Mouse (Mus musculus) gastrocnemius, adult 2 months (tissue): Measurements from ENCODE around the gene Hdgf. TPM values are rescaled to one million over a fixed set of nuclear protein-coding genes. Genes with fewer than 3 reads are reported as not detected.
A peak's percentile ranks its signal among the peaks of the same experiment; 100 is the strongest.

Source experiments
- DNase-seq: peaks from one replicate; pipeline ENCODE4 v3.0.0; 2022
- H3K27ac ChIP-seq: fragments of 200-600 bp; 2 replicates; pipeline ENCODE4 v1.8.1; 2022; ENCODE audit warnings: mild to moderate bottlenecking
- H3K4me3 ChIP-seq: fragments of 200-600 bp; 2 replicates; pipeline ENCODE4 v1.8.1; 2022; ENCODE audit warnings: mild to moderate bottlenecking, moderate library complexity
- CTCF ChIP-seq: fragments of 200-600 bp; IDR thresholded peaks from 2 replicates; pipeline ENCODE4 v1.8.1; 2022; ENCODE audit warnings: antibody characterized with exemption, mild to moderate bottlenecking, moderate library complexity
- intact Hi-C: fragments of 180-260 bp; cut with DNase I; formaldehyde crosslinking; loops from one replicate; pipeline ENCODE4 v1.15.1; 2025
- total RNA-seq, 2 experiments: library from RNA; stranded (reverse); gene quantifications; 2 replicates each; pipeline ENCODE4 v1.2.3; 2021

Gene Hdgf
- total RNA-seq, 2 experiments from 2014 or later: 212 to 228 TPM

DNA sequence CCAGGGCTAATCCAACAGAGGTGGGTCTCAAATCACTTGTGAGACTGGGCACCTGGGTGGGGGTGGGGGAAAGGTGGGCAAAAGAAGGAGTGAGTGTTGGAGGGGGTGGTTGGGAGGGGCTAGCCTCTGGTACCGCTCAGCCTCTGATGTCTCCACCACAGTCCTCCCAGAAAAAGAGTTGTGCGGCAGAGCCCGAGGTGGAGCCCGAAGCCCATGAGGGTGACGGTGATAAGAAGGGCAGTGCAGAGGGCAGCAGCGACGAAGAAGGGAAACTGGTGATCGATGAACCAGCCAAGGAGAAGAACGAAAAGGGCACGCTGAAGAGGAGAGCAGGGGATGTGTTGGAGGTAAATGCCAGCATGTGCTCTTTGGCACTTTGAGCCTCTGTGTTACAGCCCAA lies 7.8 kb downstream of the Hdgf start:
- intact Hi-C loops: no loop called here
- TF ChIP-seq CTCF: no peak
- Histone ChIP-seq H3K4me3 (no peak overlapping the region), H3K27ac (no peak overlapping the region)
- DNase-seq: no peak

DNA sequence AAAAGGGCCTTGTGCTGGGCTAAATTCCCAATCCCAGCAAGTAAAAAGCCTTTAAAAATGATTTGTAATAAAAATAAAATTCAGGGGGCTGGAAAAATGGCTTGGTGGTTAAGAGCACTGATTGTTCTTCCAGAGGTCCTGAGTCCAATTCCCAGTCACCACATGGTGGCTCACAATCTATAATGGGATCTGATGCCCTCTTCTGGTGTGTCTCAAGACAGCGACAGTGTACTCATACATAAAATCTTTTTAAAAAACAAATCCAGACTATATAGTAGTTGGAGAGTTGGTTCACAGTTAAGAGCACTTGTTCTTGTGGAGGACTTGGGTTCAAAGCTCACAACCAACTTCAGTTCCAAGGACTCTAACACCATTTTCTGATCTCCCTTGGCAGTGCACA lies 10.9 kb downstream of the Hdgf start:
- peak; percentile 11; the same call in 1 of the 2 replicates for TF ChIP-seq CTCF
- DNase-seq: no peak
- H3K27ac ChIP-seq: no peak overlapping the region
- intact Hi-C loops: no loop called here
- H3K4me3 ChIP-seq: no peak overlapping the region

DNA sequence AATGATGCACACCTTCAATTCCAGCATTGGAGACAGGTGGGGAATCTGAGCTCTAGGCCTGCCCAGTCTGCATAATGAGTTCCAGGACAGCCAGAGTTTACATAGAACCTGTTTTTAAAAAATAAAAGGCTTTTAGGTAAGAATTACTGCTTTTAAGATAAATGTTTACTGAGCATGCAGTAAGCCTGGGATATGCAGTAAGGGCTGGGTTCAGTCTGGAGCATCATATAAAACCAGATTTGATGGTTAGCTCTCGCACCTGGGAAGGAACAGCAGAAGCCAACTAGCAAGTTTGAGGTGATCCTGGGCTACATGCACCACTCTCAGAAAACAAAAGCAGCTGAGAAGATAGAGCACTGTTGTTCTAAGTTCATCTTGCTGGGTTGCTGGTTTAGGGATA lies 12.4 kb downstream of the Hdgf start:
- TF ChIP-seq CTCF: no peak
- DNase-seq: no peak
- intact Hi-C loops: no loop called here
- Histone ChIP-seq H3K4me3 (peak overlapping the region; percentile 81; the same call in 1 of the 2 replicates), H3K27ac (peak overlapping the region; percentile 88; the same call in 1 of the 2 replicates)

GRCm38 (mm10) chr3:87919336-87920108 lies 13.4 kb downstream of the Hdgf start, which contains the start of gene Mrpl24:
Gene Mrpl24 (plus strand): TSS chr3:87919506.
- Histone ChIP-seq H3K27ac (peak within 1 kb of the TSS; percentile 88), H3K4me3 (peak within 1 kb of the TSS; percentile 81)
- TF ChIP-seq CTCF: no peak
- peak; percentile 76 for DNase-seq
- intact Hi-C loops: no loop called here

GRCm38 (mm10) chr3:87920270-87920943 lies 14.3 kb downstream of the Hdgf start:
- H3K4me3 ChIP-seq: peak overlapping the region; percentile 81
- TF ChIP-seq CTCF: peak; percentile 4; the same call in 1 of the 2 replicates
- intact Hi-C loops: no loop called here

DNA sequence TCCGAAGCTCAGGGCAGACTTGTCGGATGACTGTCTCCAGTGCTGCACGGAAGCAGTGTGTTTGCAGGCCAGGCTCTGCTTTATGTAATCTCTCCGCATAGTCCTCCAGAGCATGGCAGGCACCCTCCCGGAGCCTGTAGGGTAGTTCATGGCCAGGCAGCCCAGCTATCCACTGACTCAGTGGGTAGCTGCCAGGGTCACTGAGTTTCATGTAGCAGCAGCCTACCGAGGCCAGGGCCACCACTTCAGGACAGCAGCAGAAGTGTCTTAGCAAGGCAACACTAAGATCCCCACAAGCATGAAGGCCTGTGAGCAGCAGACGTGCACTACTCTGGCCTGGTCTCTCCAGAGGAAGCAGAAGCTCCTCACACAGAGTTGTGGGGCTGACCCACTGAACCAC lies 18.9 kb downstream of the Hdgf start:
- TF ChIP-seq CTCF: no peak
- DNase-seq: no peak
- Histone ChIP-seq H3K4me3 (no peak overlapping the region), H3K27ac (no peak overlapping the region)
- intact Hi-C loops: no loop called here

More at GRCm38 (mm10) chr3:87920270-87920943, 14.3 kb downstream of the Hdgf start:
- DNase-seq: no peak
- peak overlapping the region; percentile 88 for H3K27ac ChIP-seq

GRCm38 (mm10) chr3:87927452-87927851 lies 21.3 kb downstream of the Hdgf start:
- H3K27ac ChIP-seq: no peak overlapping the region
- no peak for DNase-seq
- TF ChIP-seq CTCF: no peak
- intact Hi-C loops: no loop called here
- no peak overlapping the region for H3K4me3 ChIP-seq

GRCm38 (mm10) chr3:87929341-87930077 lies 23.4 kb downstream of the Hdgf start:
- Histone ChIP-seq H3K27ac (peak overlapping the region; percentile 94), H3K4me3 (peak overlapping the region; percentile 100)
- no peak for DNase-seq
- TF ChIP-seq CTCF: no peak
- intact Hi-C loops: loop anchor here (1.0 to 5.0 kb wide), 3 partner anchors 23 to 43 kb away; partner anchors contain the start of genes Hdgf, Nes and Prcc

DNA sequence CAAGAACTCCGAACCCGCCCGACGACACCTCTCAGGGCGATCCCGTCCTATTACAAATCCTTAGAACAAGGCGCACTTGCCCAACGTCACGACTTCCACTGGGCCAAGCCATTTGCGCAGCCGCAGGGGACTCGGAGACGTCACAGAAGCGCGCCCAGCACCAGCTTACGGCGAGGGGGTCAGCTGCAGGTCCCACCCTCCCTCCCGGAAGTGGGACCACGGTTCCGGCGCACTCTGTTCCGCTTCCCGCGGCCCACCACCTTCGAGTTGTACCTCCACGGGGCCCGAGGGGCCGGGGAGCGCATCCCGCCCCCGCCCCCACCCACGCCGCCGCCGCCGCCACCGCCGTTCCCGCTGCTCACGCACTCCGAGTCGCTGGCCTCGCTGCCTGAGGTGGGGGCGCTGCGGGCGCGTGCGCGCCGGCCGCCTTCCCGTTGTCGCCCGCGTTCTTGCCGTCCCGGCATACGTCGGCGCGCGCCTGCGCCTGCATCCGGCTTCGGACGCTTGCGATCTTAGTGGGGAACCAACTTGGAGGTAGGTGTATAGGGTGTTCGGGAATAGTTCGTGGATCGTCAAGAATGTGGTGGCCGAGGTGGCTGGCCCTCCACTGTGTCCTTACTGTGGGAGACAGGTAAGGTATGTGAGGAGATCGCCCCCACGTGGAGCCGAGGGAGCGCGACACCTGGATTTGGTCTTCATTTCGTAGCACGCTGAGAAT lies 24.1 kb downstream of the Hdgf start, which contains the start of the genes Isg20l2 and Rrnad1:
Isg20l2 (plus strand) TSS at position 237 of the 718 bp plus-strand sequence.
Rrnad1 (minus strand) TSS at position 640 of the 718 bp plus-strand sequence.
- DNase-seq: peak; percentile 98
- Histone ChIP-seq H3K4me3 (peak within 1 kb of the TSS; percentile 100), H3K27ac (peak within 1 kb of the TSS; percentile 94)
- intact Hi-C loops: loop anchor here (1.0 to 5.0 kb wide), 3 partner anchors 24 to 43 kb away; partner anchors contain the start of genes Hdgf, Nes and Prcc
- TF ChIP-seq CTCF: peak; percentile 72

DNA sequence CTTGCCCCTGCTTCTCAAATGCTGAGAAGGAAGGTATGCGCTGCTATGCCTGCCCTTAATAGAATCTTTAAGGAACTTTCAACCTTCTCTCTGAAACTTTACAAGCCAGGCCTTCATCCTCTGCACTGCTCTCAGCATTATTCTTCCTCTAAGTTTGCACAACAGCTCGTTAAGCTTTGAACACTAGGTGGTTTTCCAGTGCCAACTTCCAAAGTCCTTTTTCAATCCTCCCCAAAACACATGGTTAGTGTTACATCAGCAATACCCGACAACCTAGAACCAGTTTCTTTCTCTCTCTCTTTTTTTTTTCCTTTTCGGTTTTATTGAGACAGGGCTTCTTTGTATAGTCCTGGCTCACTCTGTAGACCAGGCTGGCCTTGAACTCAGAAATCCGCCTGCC lies 27.9 kb downstream of the Hdgf start:
- intact Hi-C loops: loop anchor here (5.0 kb wide), 2 partner anchors 38 to 47 kb away; partner anchors contain the start of genes Nes and Prcc
- no peak for TF ChIP-seq CTCF

DNA sequence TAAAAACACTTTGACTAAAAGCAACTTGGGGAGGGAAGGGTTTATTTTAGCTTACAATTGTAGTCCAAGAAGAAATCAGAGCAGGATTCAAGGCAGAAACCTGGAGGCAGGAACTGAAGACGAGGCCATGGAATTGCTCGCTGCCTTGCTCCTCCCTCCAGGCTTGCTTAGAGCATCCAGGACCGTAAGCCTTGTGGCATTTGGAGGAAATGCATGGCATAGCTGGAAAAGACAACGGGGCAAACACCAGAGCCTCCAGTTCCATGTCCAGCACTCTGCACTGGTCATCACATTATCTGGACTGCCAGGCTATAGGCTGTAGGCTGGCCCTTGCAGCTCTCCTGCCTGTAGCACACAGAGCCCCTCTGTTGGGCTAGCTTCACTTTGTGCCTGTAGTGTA lies 28.4 kb downstream of the Hdgf start:
- intact Hi-C loops: loop anchor here (5.0 kb wide), 2 partner anchors 38 to 47 kb away; partner anchors contain the start of genes Nes and Prcc

More for the DNA sequence above, 27.9 kb downstream of the Hdgf start:
- DNase-seq: no peak
- H3K27ac ChIP-seq: no peak overlapping the region
- no peak overlapping the region for H3K4me3 ChIP-seq

DNA sequence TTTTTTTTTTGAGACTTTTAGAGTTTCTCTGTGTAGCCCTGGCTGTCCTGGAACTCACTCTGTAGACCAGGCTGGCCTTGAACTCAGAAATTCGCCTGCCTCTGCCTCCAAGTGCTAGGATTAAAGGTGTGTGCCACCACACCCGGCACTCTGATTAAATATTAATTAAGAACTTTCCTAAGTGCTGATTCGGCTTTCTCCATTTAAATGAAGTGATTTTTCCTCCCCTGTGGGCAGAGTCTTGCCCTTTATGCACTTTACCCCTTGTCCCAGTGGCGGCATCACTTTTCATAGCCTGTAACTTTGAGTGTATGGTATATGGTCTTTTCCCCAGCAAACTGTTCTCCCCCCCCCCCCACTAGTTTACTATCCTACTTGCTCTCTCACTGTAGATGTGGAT lies 29.1 kb downstream of the Hdgf start:
- TF ChIP-seq CTCF: no peak
- intact Hi-C loops: loop anchor here (1.0 kb wide), 2 partner anchors 26 to 52 kb away; no protein-coding TSS in a partner anchor
- Histone ChIP-seq H3K4me3 (no peak overlapping the region), H3K27ac (no peak overlapping the region)
- DNase-seq: no peak

More for the DNA sequence above, 28.4 kb downstream of the Hdgf start:
- Histone ChIP-seq H3K27ac (no peak overlapping the region), H3K4me3 (no peak overlapping the region)
- DNase-seq: no peak
- no peak for TF ChIP-seq CTCF
